Mouse (Mus musculus): Measurements from ENCODE around the gene Jade3. TPM values are rescaled to one million over a fixed set of nuclear protein-coding genes. Genes with fewer than 3 reads are reported as not detected.
"Not testable (repeated sequence)": the region's sequence is repeated elsewhere in the genome, so short reads cannot be mapped to it uniquely, and the experiment has no call there.

Jade3 gene
- polyA plus RNA-seq (2015; fragmentation: Nextera tagmentation; extraction: Ambion mirVana), result 6.2 and 6.3 TPM in 2 replicates

DNA sequence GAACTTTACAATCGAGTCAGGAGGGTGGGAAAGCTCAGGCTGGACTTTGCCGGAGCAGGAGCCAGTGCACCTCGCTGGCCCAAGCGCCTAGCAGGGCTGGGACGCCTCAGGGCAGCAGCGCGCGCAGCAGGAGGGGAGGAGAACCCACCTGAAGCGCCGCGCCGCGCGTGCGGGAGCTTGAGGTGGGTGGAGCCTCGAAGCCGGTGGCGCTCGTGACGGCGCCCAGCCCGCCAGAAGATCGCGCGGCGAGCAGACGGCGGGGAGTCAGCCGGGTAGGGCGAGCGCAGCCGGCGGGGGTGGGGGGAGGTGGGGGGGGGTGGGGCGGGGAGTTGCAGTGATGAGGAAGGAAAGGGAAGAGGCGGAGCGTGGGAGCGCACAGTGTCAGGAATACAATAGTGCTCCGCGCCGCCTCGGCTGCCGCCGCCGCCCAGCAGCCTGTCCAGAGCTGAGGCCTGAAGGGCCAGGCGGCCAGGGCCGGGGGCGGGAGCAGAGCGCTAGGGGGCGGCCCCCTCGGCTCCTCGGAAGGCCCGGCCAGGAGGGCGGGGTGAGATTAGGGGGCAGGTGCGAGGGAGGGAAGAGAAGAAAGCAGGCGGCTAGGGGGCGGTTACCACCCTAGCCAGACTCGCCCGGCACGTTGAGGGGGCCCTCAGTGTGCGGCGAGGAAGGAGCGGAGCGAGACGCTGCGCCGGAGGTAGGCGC is at the start of gene Jade3:
Jade3 (plus strand) TSS at position 549 of the 699 bp plus-strand sequence.
- no peaks in the 10 kb centered on the region for H3K27me3 ChIP-seq (replicated peaks; ENCODE audit: insufficient read depth, low read length)
- no peaks in the 10 kb centered on the region for H3K36me3 ChIP-seq (ENCODE audit: insufficient read depth, low read length)
- no peak for TF ChIP-seq EP300 (IDR thresholded peaks at IDR 0.05)
- TF ChIP-seq CTCF (IDR thresholded peaks at IDR 0.05), result no peak
- H3K4me1 ChIP-seq (ENCODE audit: insufficient read depth, low read depth, low read length), result no peaks in the 10 kb centered on the region
- ATAC-seq (peak; percentile 97), DNase-seq (ENCODE audit: low spot score) (peak; percentile 90)
- peak within 1 kb of the TSS; percentile 62 for H3K4me3 ChIP-seq (ENCODE audit: low read depth, low read length)
- H3K27ac ChIP-seq (ENCODE audit: low read length), result peak within 1 kb of the TSS; percentile 86
- no peaks in the 10 kb centered on the region for H3K9me3 ChIP-seq (ENCODE audit: low read length)
- H3K4me2 ChIP-seq (replicated peaks; ENCODE audit: low read depth, low read length), result peak within 1 kb of the TSS; percentile 63
- H3K9ac ChIP-seq (replicated peaks; ENCODE audit: low read depth), result peak within 1 kb of the TSS; percentile 55
- WGBS, result 15% methylated on average over 20 of the region's 67 CpGs

- no peak for TF ChIP-seq CTCF (IDR thresholded peaks at IDR 0.05)
- TF ChIP-seq EP300 (IDR thresholded peaks at IDR 0.05), result no peak
- Histone ChIP-seq H3K9me3 (ENCODE audit: low read length) (no peaks in the 10 kb centered on the region), H3K27me3 (replicated peaks; ENCODE audit: insufficient read depth, low read length) (no peaks in the 10 kb centered on the region), H3K4me1 (ENCODE audit: insufficient read depth, low read depth, low read length) (no peaks in the 10 kb centered on the region), H3K4me3 (ENCODE audit: low read depth, low read length) (no peak overlapping the region), H3K9ac (replicated peaks; ENCODE audit: low read depth) (no peak overlapping the region), H3K36me3 (ENCODE audit: insufficient read depth, low read length) (no peaks in the 10 kb centered on the region), H3K4me2 (replicated peaks; ENCODE audit: low read depth, low read length) (no peak overlapping the region), H3K27ac (ENCODE audit: low read length) (no peak overlapping the region)
- WGBS, result 66% methylated on average over 7 of the region's 7 CpGs
- no peak for DNase-seq (ENCODE audit: low spot score)
- no peak for ATAC-seq
Observed at GRCm38 (mm10) chrX:20379347-20380014, 46.0 kb upstream of the Jade3 start.

DNA sequence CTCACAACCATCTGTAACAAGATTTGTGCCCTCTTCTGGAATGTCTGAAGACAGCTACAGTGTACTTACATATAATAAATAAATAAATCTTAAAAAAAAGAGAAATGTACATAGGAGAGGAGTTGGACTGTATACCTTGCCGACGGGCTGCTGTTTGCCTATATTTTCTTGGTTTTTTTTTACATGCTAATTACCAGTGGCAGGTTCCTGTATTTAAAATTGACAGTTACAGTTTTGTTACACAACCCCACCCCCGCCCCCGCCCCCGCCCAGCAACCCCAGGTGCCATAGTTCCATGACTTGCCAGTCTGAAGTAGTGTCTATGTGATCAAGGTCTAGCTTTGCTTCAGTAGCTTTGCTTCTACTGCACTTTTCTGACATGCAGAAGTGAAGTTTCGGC is 43.2 kb upstream of the Jade3 start:
- Histone ChIP-seq H3K36me3 (ENCODE audit: insufficient read depth, low read length) (no peaks in the 10 kb centered on the region), H3K4me1 (ENCODE audit: insufficient read depth, low read depth, low read length) (no peaks in the 10 kb centered on the region), H3K4me2 (replicated peaks; ENCODE audit: low read depth, low read length) (no peak overlapping the region), H3K27ac (ENCODE audit: low read length) (no peak overlapping the region), H3K4me3 (ENCODE audit: low read depth, low read length) (no peak overlapping the region), H3K9ac (replicated peaks; ENCODE audit: low read depth) (no peak overlapping the region), H3K9me3 (ENCODE audit: low read length) (no peaks in the 10 kb centered on the region), H3K27me3 (replicated peaks; ENCODE audit: insufficient read depth, low read length) (no peaks in the 10 kb centered on the region)
- TF ChIP-seq CTCF (IDR thresholded peaks at IDR 0.05) (no peak), EP300 (IDR thresholded peaks at IDR 0.05) (no peak)
- DNase-seq (ENCODE audit: low spot score) (no peak), ATAC-seq (no peak)
- WGBS, result 86% methylated on average over 5 of the region's 6 CpGs

GRCm38 (mm10) chrX:20387006-20387405 is 38.5 kb upstream of the Jade3 start:
- 63% methylated on average over 3 of the region's 3 CpGs for WGBS
- Histone ChIP-seq H3K9ac (replicated peaks; ENCODE audit: low read depth) (no peak overlapping the region), H3K4me2 (replicated peaks; ENCODE audit: low read depth, low read length) (no peak overlapping the region), H3K36me3 (ENCODE audit: insufficient read depth, low read length) (no peaks in the 10 kb centered on the region), H3K27me3 (replicated peaks; ENCODE audit: insufficient read depth, low read length) (no peaks in the 10 kb centered on the region), H3K27ac (ENCODE audit: low read length) (no peak overlapping the region), H3K4me1 (ENCODE audit: insufficient read depth, low read depth, low read length) (no peaks in the 10 kb centered on the region), H3K9me3 (ENCODE audit: low read length) (no peaks in the 10 kb centered on the region), H3K4me3 (ENCODE audit: low read depth, low read length) (no peak overlapping the region)
- no peak for TF ChIP-seq EP300 (IDR thresholded peaks at IDR 0.05)
- TF ChIP-seq CTCF (IDR thresholded peaks at IDR 0.05), result no peak
- ATAC-seq (no peak), DNase-seq (ENCODE audit: low spot score) (no peak)

GRCm38 (mm10) chrX:20391964-20392363 is 33.5 kb upstream of the Jade3 start:
- H3K4me2 ChIP-seq (replicated peaks; ENCODE audit: low read depth, low read length); ATAC-seq; H3K4me3 ChIP-seq (ENCODE audit: low read depth, low read length); H3K27ac ChIP-seq (ENCODE audit: low read length); H3K9ac ChIP-seq (replicated peaks; ENCODE audit: low read depth); DNase-seq (ENCODE audit: low spot score); H3K4me1 ChIP-seq (ENCODE audit: insufficient read depth, low read depth, low read length); H3K27me3 ChIP-seq (replicated peaks; ENCODE audit: insufficient read depth, low read length); H3K36me3 ChIP-seq (ENCODE audit: insufficient read depth, low read length); H3K9me3 ChIP-seq (ENCODE audit: low read length): not testable (repeated sequence)
- WGBS, result 79% methylated on average over 9 of the region's 9 CpGs

GRCm38 (mm10) chrX:20392942-20393341 is 32.5 kb upstream of the Jade3 start:
- Histone ChIP-seq H3K4me3 (ENCODE audit: low read depth, low read length) (no peak overlapping the region), H3K9ac (replicated peaks; ENCODE audit: low read depth) (no peak overlapping the region), H3K9me3 (ENCODE audit: low read length) (no peaks in the 10 kb centered on the region), H3K4me1 (ENCODE audit: insufficient read depth, low read depth, low read length) (no peaks in the 10 kb centered on the region), H3K4me2 (replicated peaks; ENCODE audit: low read depth, low read length) (no peak overlapping the region), H3K36me3 (ENCODE audit: insufficient read depth, low read length) (no peaks in the 10 kb centered on the region), H3K27me3 (replicated peaks; ENCODE audit: insufficient read depth, low read length) (no peaks in the 10 kb centered on the region), H3K27ac (ENCODE audit: low read length) (no peak overlapping the region)
- WGBS, result 38% methylated on average over 3 of the region's 3 CpGs
- DNase-seq (ENCODE audit: low spot score), result no peak
- ATAC-seq, result no peak
- no peak for TF ChIP-seq EP300 (IDR thresholded peaks at IDR 0.05)
- TF ChIP-seq CTCF (IDR thresholded peaks at IDR 0.05), result no peak

Data from lung, postnatal 0 days (tissue).